Mouse (Mus musculus): ENCODE measurements around the gene Bach2. TPM values are rescaled to one million over a fixed set of nuclear protein-coding genes. Genes with fewer than 3 reads are reported as not detected.

Gene Bach2
- polyA plus RNA-seq, 1 experiment: 7.5 TPM

DNA sequence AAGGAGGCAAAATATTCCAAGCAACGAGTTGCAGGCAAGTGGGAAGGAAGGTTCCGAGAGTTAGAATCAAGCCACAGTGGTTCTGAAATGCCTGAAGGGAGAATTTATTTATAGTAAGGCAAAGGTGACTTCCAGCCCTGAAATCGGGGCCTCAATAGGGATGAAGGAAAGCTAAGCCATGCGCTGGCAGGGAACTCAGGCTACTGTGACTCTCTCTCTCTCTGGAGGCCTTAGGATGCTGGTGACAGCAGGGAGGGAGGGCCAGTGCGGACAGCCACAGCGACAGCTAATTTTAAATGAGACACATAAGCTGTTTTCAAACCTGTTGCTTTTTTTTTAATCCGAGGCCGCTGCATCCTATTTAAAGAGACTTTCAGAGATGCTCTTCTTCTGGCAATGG lies 270.4 kb downstream of the Bach2 start:
- no peak for DNase-seq
- 59% methylated on average over 8 of the region's 8 CpGs for WGBS
- Histone ChIP-seq H3K4me1 (ENCODE audit: control insufficient read depth, insufficient read depth, low read length) (peaks cover 14% of the 10 kb centered on the region), H3K4me3 (replicated peaks; ENCODE audit: extremely low read depth, low read depth, low read length) (no peak overlapping the region)
- TF ChIP-seq POLR2A (IDR thresholded peaks at IDR 0.05; ENCODE audit: borderline replicate concordance, extremely low read depth, low read depth, low read length) (no peak), CTCF (IDR thresholded peaks at IDR 0.05; ENCODE audit: insufficient read depth, low read length) (no peak)

DNA sequence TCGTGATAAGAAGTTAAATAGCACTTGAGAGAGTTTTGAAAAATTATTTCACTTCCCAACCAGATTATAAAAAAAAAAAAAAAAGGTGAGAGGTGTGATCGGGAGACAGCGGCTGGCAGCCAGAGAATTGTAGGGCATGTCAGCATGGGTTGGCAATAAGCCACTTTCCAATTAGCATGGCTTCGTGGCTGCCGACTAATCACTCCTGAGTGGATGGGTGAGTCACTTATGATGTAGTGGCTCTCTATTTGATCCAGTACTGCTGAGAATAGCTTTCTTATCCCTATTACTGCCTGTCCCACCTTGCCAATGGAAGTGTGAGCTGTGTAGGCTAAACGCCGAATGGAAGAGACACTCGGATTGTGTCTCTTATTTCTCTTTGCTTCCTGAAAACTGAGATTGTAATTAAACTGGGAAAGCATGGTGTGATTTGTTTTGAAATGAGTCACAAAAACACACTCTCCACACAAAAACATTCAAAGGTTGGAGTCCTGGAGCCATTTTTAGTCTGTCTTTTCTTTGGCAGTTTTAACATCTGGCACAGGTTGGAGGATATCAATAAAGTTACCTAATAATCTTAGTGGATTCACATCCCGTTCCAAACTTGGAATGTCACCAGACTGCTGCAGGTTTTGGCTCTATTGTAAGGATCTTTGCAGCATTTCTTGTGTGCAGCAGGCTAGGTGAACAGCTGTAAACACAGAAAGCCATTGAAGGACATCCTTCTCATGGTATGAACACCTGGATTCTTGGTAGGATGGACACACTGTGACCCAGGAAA lies 271.4 kb downstream of the Bach2 start:
- Histone ChIP-seq H3K4me1 (ENCODE audit: control insufficient read depth, insufficient read depth, low read length) (peaks cover 14% of the 10 kb centered on the region), H3K4me3 (replicated peaks; ENCODE audit: extremely low read depth, low read depth, low read length) (no peak overlapping the region)
- TF ChIP-seq CTCF (IDR thresholded peaks at IDR 0.05; ENCODE audit: insufficient read depth, low read length): no peak
- TF ChIP-seq POLR2A (IDR thresholded peaks at IDR 0.05; ENCODE audit: borderline replicate concordance, extremely low read depth, low read depth, low read length): no peak
- no peak for DNase-seq
- 52% methylated on average over 9 of the region's 9 CpGs for WGBS

DNA sequence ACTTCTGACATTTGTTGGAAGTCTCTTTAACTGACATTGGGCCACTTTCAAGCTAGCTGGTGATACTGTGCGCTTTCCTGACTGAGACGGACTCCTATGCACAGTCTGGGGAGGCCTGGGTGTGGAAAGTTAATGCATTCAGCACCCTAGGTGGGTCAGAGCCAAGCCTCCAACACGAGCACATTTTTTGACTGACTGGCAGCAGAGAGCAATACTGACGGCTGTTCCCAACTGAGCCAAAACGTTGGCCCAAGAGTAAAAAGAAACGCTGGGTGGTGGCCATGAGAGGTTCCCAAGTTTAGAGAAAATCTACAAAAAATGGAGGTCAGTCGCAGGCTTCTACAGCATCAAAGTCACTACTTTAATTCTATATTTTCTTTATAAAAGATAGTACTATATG lies 272.3 kb downstream of the Bach2 start:
- 64% methylated on average over 7 of the region's 7 CpGs for WGBS

DNA sequence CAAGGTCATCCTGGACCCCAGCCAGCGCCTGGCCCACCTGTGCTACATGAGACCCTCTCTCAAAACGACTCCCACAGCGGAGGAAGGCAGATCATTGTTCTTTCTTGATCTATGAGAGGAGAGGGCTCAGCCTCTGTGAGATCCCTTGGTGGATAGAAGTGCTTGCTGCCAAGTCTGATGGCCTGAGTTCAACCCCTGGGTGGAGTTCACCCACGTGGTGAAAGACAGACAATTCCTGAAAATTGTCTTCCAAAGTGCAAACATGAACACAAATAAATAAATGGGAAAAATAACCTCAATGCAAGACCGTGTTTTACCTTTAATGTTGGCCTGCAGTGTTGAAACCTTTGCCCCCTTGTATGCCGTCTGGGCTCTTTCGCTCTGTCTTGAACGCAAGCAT lies 277.5 kb downstream of the Bach2 start:
- 80% methylated on average over 8 of the region's 8 CpGs for WGBS
- H3K4me3 ChIP-seq (replicated peaks; ENCODE audit: extremely low read depth, low read depth, low read length): no peak overlapping the region
- H3K4me1 ChIP-seq (ENCODE audit: control insufficient read depth, insufficient read depth, low read length): peaks cover 7% of the 10 kb centered on the region
- TF ChIP-seq CTCF (IDR thresholded peaks at IDR 0.05; ENCODE audit: insufficient read depth, low read length) (no peak), POLR2A (IDR thresholded peaks at IDR 0.05; ENCODE audit: borderline replicate concordance, extremely low read depth, low read depth, low read length) (no peak)
- no peak for DNase-seq

More for the DNA sequence above, 272.3 kb downstream of the Bach2 start:
- no peak overlapping the region for H3K4me3 ChIP-seq (replicated peaks; ENCODE audit: extremely low read depth, low read depth, low read length)
- DNase-seq: no peak
- peaks cover 12% of the 10 kb centered on the region for H3K4me1 ChIP-seq (ENCODE audit: control insufficient read depth, insufficient read depth, low read length)
- no peak for TF ChIP-seq CTCF (IDR thresholded peaks at IDR 0.05; ENCODE audit: insufficient read depth, low read length)
- TF ChIP-seq POLR2A (IDR thresholded peaks at IDR 0.05; ENCODE audit: borderline replicate concordance, extremely low read depth, low read depth, low read length): no peak

DNA sequence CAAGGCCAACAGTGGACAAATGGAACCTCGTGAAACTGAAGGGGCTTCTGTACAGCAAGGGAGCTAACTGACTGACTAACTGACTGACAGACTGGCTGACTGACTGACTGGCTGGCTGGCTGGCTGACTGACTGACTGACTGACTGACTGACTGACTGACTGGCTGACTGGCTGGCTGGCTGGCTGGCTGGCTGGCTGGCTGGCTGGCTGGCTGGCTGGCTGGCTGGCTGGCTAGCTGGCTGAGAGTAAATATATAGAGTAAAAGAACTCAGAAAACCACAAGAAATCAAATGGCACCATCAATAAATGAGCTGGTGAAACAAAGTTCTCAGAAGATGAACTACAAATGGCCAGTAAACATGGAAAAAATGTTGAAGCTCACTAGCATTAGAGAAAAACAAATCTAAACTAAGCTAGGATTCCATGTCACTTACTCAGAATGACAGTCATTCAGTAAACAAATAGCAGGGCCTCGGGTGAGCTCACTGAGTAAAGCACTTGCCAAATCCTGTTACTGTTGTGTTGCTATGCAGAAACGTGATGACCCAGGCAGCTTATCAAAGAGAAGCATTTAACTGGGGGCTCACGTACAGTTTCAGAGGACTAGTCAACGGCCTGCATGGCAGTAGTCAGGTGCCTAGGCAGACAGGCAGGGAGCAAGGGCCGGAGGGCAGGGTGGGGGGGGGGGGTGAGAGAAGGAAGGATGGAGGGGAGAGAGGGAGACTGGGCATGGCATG lies 280.4 kb downstream of the Bach2 start:
- H3K4me1 ChIP-seq (ENCODE audit: control insufficient read depth, insufficient read depth, low read length): peaks cover 7% of the 10 kb centered on the region
- WGBS: 36% methylated on average over 6 of the region's 6 CpGs

DNA sequence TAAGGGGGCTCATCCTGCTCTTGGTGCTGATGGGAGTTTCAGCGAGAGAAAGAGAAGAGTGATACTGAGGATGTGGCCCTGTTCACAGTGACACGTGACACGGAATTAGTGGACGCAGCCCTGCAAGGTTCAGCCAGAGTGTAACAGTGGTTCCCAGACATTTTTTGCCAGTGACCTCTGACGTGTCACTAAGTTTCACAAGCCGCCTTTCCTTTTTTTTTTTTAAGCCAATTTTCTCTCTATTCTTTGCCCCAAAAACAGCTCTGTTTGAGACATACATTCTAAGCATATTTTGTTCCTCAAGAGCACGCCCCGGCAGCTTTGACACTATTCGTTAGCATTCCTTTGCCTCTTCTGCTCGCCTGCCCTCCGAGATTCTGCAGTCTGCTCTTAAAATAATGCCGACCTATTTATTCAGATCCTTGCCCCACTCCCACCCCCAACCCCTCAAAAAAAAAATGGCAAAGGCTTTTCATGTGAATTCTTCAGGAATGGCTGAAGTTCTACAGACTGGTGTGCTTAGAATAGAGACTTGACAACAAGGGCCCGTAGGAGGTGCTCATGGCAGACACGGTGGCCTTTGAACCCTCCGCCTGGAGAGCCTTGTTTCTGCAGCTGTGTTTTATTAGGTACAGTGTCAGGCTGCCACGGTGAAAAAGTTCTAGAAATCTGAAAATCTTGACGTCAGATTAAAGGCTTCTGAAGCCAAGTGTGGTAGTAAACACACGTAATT lies 282.2 kb downstream of the Bach2 start:
- DNase-seq: no peak
- WGBS: 59% methylated on average over 18 of the region's 18 CpGs
- H3K4me3 ChIP-seq (replicated peaks; ENCODE audit: extremely low read depth, low read depth, low read length): no peak overlapping the region
- TF ChIP-seq CTCF (IDR thresholded peaks at IDR 0.05; ENCODE audit: insufficient read depth, low read length): no peak
- TF ChIP-seq POLR2A (IDR thresholded peaks at IDR 0.05; ENCODE audit: borderline replicate concordance, extremely low read depth, low read depth, low read length): no peak
- peaks cover 7% of the 10 kb centered on the region for H3K4me1 ChIP-seq (ENCODE audit: control insufficient read depth, insufficient read depth, low read length)

More for the DNA sequence above, 280.4 kb downstream of the Bach2 start:
- no peak for DNase-seq
- H3K4me3 ChIP-seq (replicated peaks; ENCODE audit: extremely low read depth, low read depth, low read length): no peak overlapping the region
- TF ChIP-seq CTCF (IDR thresholded peaks at IDR 0.05; ENCODE audit: insufficient read depth, low read length) (no peak), POLR2A (IDR thresholded peaks at IDR 0.05; ENCODE audit: borderline replicate concordance, extremely low read depth, low read depth, low read length) (no peak)

DNA sequence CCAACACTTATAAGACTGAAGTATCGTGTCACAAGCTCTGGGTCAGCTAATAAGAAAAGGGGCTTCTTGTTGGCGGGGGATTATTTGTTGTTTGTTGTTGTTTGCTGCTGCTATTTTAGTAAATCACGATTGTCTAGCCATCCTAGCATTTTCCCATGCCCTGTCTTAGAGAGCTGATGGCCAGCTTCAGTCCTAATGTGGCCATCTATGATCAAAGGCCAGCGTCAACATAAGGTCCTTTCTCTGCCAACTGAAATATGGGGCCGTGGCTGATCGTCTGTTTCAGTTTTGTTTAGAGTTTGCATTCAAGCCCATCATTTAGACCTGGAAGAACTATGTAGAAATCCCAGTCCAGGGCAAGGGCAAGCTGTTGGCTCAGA lies 282.7 kb downstream of the Bach2 start:
- TF ChIP-seq CTCF (IDR thresholded peaks at IDR 0.05; ENCODE audit: insufficient read depth, low read length) (no peak), POLR2A (IDR thresholded peaks at IDR 0.05; ENCODE audit: borderline replicate concordance, extremely low read depth, low read depth, low read length) (no peak)

DNA sequence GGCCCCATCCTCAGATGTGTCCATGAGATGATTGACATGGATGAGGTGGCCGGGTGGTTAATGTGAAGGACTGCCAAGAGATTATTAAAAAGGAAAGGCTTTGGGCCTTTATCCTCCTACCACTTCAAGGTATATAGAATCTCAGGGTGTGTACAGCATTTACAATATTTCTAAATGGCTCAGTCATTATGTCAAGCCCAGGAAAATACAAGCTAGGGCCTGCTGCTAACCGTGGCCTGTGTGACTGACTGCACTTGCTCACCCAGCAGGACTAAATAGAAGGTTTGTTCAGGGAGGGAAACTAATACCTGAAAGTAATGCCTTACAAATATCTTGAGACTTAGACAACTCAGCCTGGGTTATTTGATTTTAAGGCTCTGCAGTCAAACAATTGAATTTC lies 283.4 kb downstream of the Bach2 start:
- no peak for DNase-seq
- WGBS: 47% methylated on average over 2 of the region's 2 CpGs
- TF ChIP-seq POLR2A (IDR thresholded peaks at IDR 0.05; ENCODE audit: borderline replicate concordance, extremely low read depth, low read depth, low read length): no peak
- TF ChIP-seq CTCF (IDR thresholded peaks at IDR 0.05; ENCODE audit: insufficient read depth, low read length): no peak
- Histone ChIP-seq H3K4me1 (ENCODE audit: control insufficient read depth, insufficient read depth, low read length) (peaks cover 7% of the 10 kb centered on the region), H3K4me3 (replicated peaks; ENCODE audit: extremely low read depth, low read depth, low read length) (no peak overlapping the region)

More for the DNA sequence above, 282.7 kb downstream of the Bach2 start:
- DNase-seq: no peak
- Histone ChIP-seq H3K4me3 (replicated peaks; ENCODE audit: extremely low read depth, low read depth, low read length) (no peak overlapping the region), H3K4me1 (ENCODE audit: control insufficient read depth, insufficient read depth, low read length) (peaks cover 7% of the 10 kb centered on the region)
- WGBS: 43% methylated on average over 6 of the region's 6 CpGs

DNA sequence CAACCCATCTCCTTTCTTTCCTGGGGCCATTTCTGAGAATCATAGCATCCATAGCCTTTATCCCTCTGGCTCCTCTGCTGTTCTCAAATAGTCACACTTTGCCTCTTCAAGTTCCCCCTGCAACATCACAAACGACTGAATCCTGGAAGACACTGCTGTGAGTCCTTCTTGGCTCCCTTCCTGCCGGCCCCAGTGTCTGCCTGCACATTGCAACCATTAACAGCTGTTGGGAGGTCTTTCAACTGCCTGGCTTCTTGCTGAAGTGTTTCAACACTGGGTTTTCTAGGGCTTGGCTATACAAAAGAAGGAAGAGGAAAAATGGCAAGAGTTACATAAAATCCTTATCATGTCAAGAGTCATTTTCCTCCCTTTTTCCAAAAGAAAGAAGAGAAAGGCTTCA lies 285.7 kb downstream of the Bach2 start:
- no peak for TF ChIP-seq POLR2A (IDR thresholded peaks at IDR 0.05; ENCODE audit: borderline replicate concordance, extremely low read depth, low read depth, low read length)
- TF ChIP-seq CTCF (IDR thresholded peaks at IDR 0.05; ENCODE audit: insufficient read depth, low read length): no peak
- 42% methylated on average over 2 of the region's 2 CpGs for WGBS
- DNase-seq: no peak
- H3K4me3 ChIP-seq (replicated peaks; ENCODE audit: extremely low read depth, low read depth, low read length): no peak overlapping the region
- H3K4me1 ChIP-seq (ENCODE audit: control insufficient read depth, insufficient read depth, low read length): peaks cover 5% of the 10 kb centered on the region
